Comparison of ENCODE assay signal across 8 mouse cellular contexts in the genomic region with DNA sequence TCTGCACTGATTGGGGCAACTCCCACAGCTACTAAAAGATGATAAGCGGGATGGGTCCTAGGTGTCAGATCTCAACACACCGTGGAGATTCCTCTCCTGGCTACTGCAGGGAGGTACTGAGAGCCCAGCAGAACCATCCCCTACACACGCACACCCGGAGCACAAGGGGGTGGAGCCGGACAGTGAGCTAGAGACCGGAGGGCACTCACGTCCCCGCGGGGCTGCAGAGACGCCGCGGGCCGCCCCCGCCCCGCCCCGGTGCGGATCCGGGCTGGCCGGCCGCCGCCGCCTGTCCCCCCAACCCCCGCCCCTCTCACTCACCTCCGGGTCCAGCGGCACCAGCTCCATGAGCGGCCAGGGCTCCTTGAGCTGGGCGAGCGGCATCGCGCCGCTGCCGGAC. TPM values are rescaled to one million over a fixed set of nuclear protein-coding genes. Genes with fewer than 3 reads are reported as not detected.
DNase-seq lines count a peak whose midpoint lies in the region; ATAC-seq and TF ChIP-seq lines count a peak whose summit lies in the region.

No protein-coding gene starts in this region.

- intact Hi-C loops in gastrocnemius, adult 2 months (cut with DNase I) = no loop called here

- 0% methylated on average over 11 of the region's 32 CpGs for WGBS in embryonic facial prominence, embryonic 14.5 days
- WGBS in hindbrain, postnatal 0 days = 0% methylated on average over 28 of the region's 32 CpGs
- under 1% methylated on average over 31 of the region's 32 CpGs for WGBS in liver, postnatal 0 days (ENCODE audit: insufficient replicate concordance)
- WGBS in stomach, embryonic 14.5 days = 2% methylated on average over 22 of the region's 32 CpGs

- peak; percentile 48 for DNase-seq in gastrocnemius, adult 2 months
- DNase-seq in gastrocnemius, postnatal 4 days (ENCODE audit: low spot score in 2 of 2) = no peak
- DNase-seq in R1 (ENCODE audit: low read depth, low spot score) = peak; percentile 65
- no peak for DNase-seq in embryonic facial prominence, embryonic 14.5 days (ENCODE audit: low spot score)
- DNase-seq in hindbrain, postnatal 0 days (ENCODE audit: low spot score) = peak; percentile 27
- DNase-seq in liver, postnatal 0 days = peak; percentile 54
- DNase-seq in ovary, postnatal 36 days (ENCODE audit: low spot score) = no peak

- H3K27ac ChIP-seq in gastrocnemius, adult 2 months = peak overlapping the region; percentile 74
- peak overlapping the region; percentile 79 for H3K27ac ChIP-seq in embryonic facial prominence, embryonic 14.5 days (replicated peaks; ENCODE audit: low read depth, low read length)
- peak overlapping the region; percentile 69 for H3K27ac ChIP-seq in hindbrain, postnatal 0 days
- H3K27ac ChIP-seq in liver, postnatal 0 days (ENCODE audit: low read depth) = peak overlapping the region; percentile 83
- H3K27ac ChIP-seq in stomach, embryonic 14.5 days (ENCODE audit: low read length) = peak overlapping the region; percentile 88

- peak; percentile 39 for ATAC-seq in embryonic facial prominence, embryonic 14.5 days (ENCODE audit: low read depth)
- peak; percentile 59; the same call in 1 of the 2 replicates for ATAC-seq in hindbrain, postnatal 0 days
- peak; percentile 57 for ATAC-seq in liver, postnatal 0 days
- ATAC-seq in stomach, embryonic 14.5 days (ENCODE audit: insufficient number of reproducible peaks, insufficient read depth, low FRiP score, low read depth) = peak; percentile 37; the same call in 1 of the 2 replicates

- peak overlapping the region; percentile 95 for H3K4me2 ChIP-seq in embryonic facial prominence, embryonic 14.5 days (ENCODE audit: low read depth, low read length)
- peak overlapping the region; percentile 84 for H3K4me2 ChIP-seq in hindbrain, postnatal 0 days (ENCODE audit: low read depth, low read length)
- peak overlapping the region; percentile 98 for H3K4me2 ChIP-seq in liver, postnatal 0 days (ENCODE audit: low read depth, low read length)
- H3K4me2 ChIP-seq in stomach, embryonic 14.5 days (replicated peaks; ENCODE audit: low read depth, low read length) = peak overlapping the region; percentile 80

- no peaks in the 10 kb centered on the region for H3K27me3 ChIP-seq in embryonic facial prominence, embryonic 14.5 days (replicated peaks; ENCODE audit: control insufficient read depth, insufficient read depth, low read length)
- no peaks in the 10 kb centered on the region for H3K27me3 ChIP-seq in hindbrain, postnatal 0 days (ENCODE audit: insufficient read depth, low read length)
- no peaks in the 10 kb centered on the region for H3K27me3 ChIP-seq in liver, postnatal 0 days (ENCODE audit: insufficient read depth, low read length)
- H3K27me3 ChIP-seq in stomach, embryonic 14.5 days (ENCODE audit: control insufficient read depth, insufficient read depth, low read length) = no peaks in the 10 kb centered on the region

- no peaks in the 10 kb centered on the region for H3K9me3 ChIP-seq in embryonic facial prominence, embryonic 14.5 days (ENCODE audit: control insufficient read depth, low read length)
- H3K9me3 ChIP-seq in hindbrain, postnatal 0 days (ENCODE audit: low read length) = no peaks in the 10 kb centered on the region
- H3K9me3 ChIP-seq in liver, postnatal 0 days (ENCODE audit: low read length) = no peaks in the 10 kb centered on the region
- no peaks in the 10 kb centered on the region for H3K9me3 ChIP-seq in stomach, embryonic 14.5 days (ENCODE audit: control insufficient read depth, low read depth, low read length)

- H3K4me1 ChIP-seq in embryonic facial prominence, embryonic 14.5 days (ENCODE audit: control insufficient read depth, insufficient read depth, low read length) = peaks cover 11% of the 10 kb centered on the region; the same call in 1 of the 2 replicates
- H3K4me1 ChIP-seq in hindbrain, postnatal 0 days (ENCODE audit: insufficient read depth, low read length) = no peaks in the 10 kb centered on the region
- peaks cover 21% of the 10 kb centered on the region for H3K4me1 ChIP-seq in liver, postnatal 0 days (ENCODE audit: insufficient read depth)
- peaks cover 18% of the 10 kb centered on the region; the same call in 1 of the 2 replicates for H3K4me1 ChIP-seq in stomach, embryonic 14.5 days (ENCODE audit: control insufficient read depth, insufficient read depth, low read length)

- no peak for TF ChIP-seq EP300 in liver, postnatal 0 days (IDR thresholded peaks at IDR 0.05; ENCODE audit: low read depth)

- H3K4me3 ChIP-seq in gastrocnemius, adult 2 months = peak overlapping the region; percentile 75
- H3K4me3 ChIP-seq in embryonic facial prominence, embryonic 14.5 days (ENCODE audit: low read depth, low read length) = peak overlapping the region; percentile 84
- H3K4me3 ChIP-seq in hindbrain, postnatal 0 days (ENCODE audit: low read length) = peak overlapping the region; percentile 79
- H3K4me3 ChIP-seq in liver, postnatal 0 days (ENCODE audit: low read depth, low read length) = peak overlapping the region; percentile 77
- peak overlapping the region; percentile 82 for H3K4me3 ChIP-seq in stomach, embryonic 14.5 days (ENCODE audit: low read depth, low read length)

- no peak for TF ChIP-seq CTCF in gastrocnemius, adult 2 months (IDR thresholded peaks at IDR 0.05)
- TF ChIP-seq CTCF in hindbrain, postnatal 0 days (IDR thresholded peaks at IDR 0.05; ENCODE audit: low read depth) = no peak
- no peak for TF ChIP-seq CTCF in liver, postnatal 0 days (IDR thresholded peaks at IDR 0.05; ENCODE audit: low read depth)

- H3K9ac ChIP-seq in embryonic facial prominence, embryonic 14.5 days (ENCODE audit: low read depth, low read length) = peak overlapping the region; percentile 90
- H3K9ac ChIP-seq in hindbrain, postnatal 0 days (replicated peaks; ENCODE audit: low read length) = peak overlapping the region; percentile 81
- peak overlapping the region; percentile 78 for H3K9ac ChIP-seq in liver, postnatal 0 days (replicated peaks)
- H3K9ac ChIP-seq in stomach, embryonic 14.5 days (replicated peaks; ENCODE audit: low read depth, low read length) = peak overlapping the region; percentile 81

- H3K36me3 ChIP-seq in embryonic facial prominence, embryonic 14.5 days (ENCODE audit: control insufficient read depth, insufficient read depth, low read length) = no peaks in the 10 kb centered on the region
- no peaks in the 10 kb centered on the region for H3K36me3 ChIP-seq in hindbrain, postnatal 0 days (ENCODE audit: insufficient read depth, low read length)
- H3K36me3 ChIP-seq in liver, postnatal 0 days (replicated peaks; ENCODE audit: insufficient read depth, low read length) = no peaks in the 10 kb centered on the region
- no peaks in the 10 kb centered on the region for H3K36me3 ChIP-seq in stomach, embryonic 14.5 days (ENCODE audit: control insufficient read depth, insufficient read depth, low read length)

RNA-seq across cellular contexts. Expression of a gene that starts 0.3 kb away (rescaled TPM):
- 1 to 10 TPM; 3.5 to 4.8 TPM for total RNA-seq in gastrocnemius, adult 2 months (2021)
- 1 to 10 TPM; 9.0 to 9.6 TPM for total RNA-seq in gastrocnemius, postnatal 4 days (2021)
- polyA plus RNA-seq in embryonic facial prominence, embryonic 14.5 days (2014; fragmentation: Nextera tagmentation; extraction: Ambion mirVana) = 27.3 and 29.9 TPM in 2 replicates
- total RNA-seq in hindbrain, postnatal 0 days (2014; rRNA removed) = 28.0 and 31.1 TPM in 2 replicates
- 20.4 and 22.6 TPM in 2 replicates for polyA plus RNA-seq in hindbrain, postnatal 0 days (2015; fragmentation: Nextera tagmentation; extraction: Ambion mirVana)
- 31.6 and 36.9 TPM in 2 replicates for polyA plus RNA-seq in liver, postnatal 0 days (2015; fragmentation: Nextera tagmentation; extraction: Ambion mirVana)
- polyA plus RNA-seq in stomach, embryonic 14.5 days (2014; fragmentation: Nextera tagmentation; extraction: Ambion mirVana) = 58.8 and 60.1 TPM in 2 replicates

Comparison
In these comparisons a context has a peak if more than half of its experiments do, and no peak if none do; other contexts are left out.
1. DNase-seq: peak in gastrocnemius, adult 2 months (single experiment), R1 (single experiment), hindbrain, postnatal 0 days (single experiment) and liver, postnatal 0 days (single experiment); none in gastrocnemius, postnatal 4 days (0 of 2), embryonic facial prominence, embryonic 14.5 days (single experiment) and ovary, postnatal 36 days (single experiment).
2. Peak in every context shown above with its lines, with median percentiles within 50 percentile points of each other: H3K27ac ChIP-seq, H3K4me3 ChIP-seq, ATAC-seq, H3K4me2 ChIP-seq and H3K9ac ChIP-seq.